Mouse (Mus musculus): Measurements from ENCODE around the gene Vrk2. TPM values are rescaled to one million over a fixed set of nuclear protein-coding genes. Genes with fewer than 3 reads are reported as not detected.

Gene Vrk2
- polyA plus RNA-seq, 1 experiment from 2014 or later, result 24.4 TPM

- Histone ChIP-seq H3K27ac (no peak overlapping the region), H3K4me1 (peaks cover 14% of the 10 kb centered on the region), H3K27me3 (ENCODE audit: poor library complexity, severe bottlenecking) (no peaks in the 10 kb centered on the region), H3K9me3 (no peaks in the 10 kb centered on the region), H3K4me3 (no peak overlapping the region), H3K36me3 (replicated peaks) (no peaks in the 10 kb centered on the region)
- 88% methylated on average over 6 of the region's 6 CpGs for WGBS
- DNase-seq (ENCODE audit: extremely low spot score, low spot score), result no peak
These were observed 3.3 kb upstream of the Vrk2 start for GRCm38 (mm10) chr11:26597145-26597544.

GRCm38 (mm10) chr11:26596186-26596585, 2.4 kb upstream of the Vrk2 start:
- H3K9me3 ChIP-seq, result no peaks in the 10 kb centered on the region
- peaks cover 14% of the 10 kb centered on the region for H3K4me1 ChIP-seq
- no peak for DNase-seq (ENCODE audit: extremely low spot score, low spot score)
- WGBS, result 96% methylated on average over 1 of the region's 1 CpGs
- no peaks in the 10 kb centered on the region for H3K36me3 ChIP-seq (replicated peaks)
- no peak overlapping the region for H3K4me3 ChIP-seq
- no peaks in the 10 kb centered on the region for H3K27me3 ChIP-seq (ENCODE audit: poor library complexity, severe bottlenecking)
- H3K27ac ChIP-seq, result no peak overlapping the region

DNA sequence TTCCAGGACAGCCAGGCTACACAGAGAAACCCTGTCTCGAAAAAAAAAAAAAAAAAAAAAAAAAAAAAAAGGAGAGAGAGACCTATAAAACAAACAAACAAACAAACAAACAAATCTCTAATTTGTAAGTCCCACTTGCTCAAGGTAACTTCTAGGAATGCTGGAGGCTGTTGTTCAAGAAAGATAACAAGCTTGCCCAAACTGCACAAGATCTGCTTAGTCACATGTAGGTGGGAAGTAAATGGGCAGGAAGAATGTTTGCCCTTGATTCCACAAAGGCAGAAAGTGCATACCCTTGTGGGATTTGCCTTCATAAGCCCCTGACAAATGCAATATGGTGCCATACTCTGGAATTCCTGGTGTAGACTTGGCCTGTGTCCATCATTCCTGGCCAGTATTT, 688 bp upstream of the Vrk2 start:
- Histone ChIP-seq H3K27me3 (ENCODE audit: poor library complexity, severe bottlenecking) (no peaks in the 10 kb centered on the region), H3K9me3 (no peaks in the 10 kb centered on the region), H3K36me3 (replicated peaks) (no peaks in the 10 kb centered on the region), H3K27ac (no peak overlapping the region), H3K4me3 (no peak overlapping the region), H3K4me1 (peaks cover 19% of the 10 kb centered on the region)
- no peak for DNase-seq (ENCODE audit: extremely low spot score, low spot score)
- WGBS, result 73% methylated on average over 1 of the region's 1 CpGs

DNA sequence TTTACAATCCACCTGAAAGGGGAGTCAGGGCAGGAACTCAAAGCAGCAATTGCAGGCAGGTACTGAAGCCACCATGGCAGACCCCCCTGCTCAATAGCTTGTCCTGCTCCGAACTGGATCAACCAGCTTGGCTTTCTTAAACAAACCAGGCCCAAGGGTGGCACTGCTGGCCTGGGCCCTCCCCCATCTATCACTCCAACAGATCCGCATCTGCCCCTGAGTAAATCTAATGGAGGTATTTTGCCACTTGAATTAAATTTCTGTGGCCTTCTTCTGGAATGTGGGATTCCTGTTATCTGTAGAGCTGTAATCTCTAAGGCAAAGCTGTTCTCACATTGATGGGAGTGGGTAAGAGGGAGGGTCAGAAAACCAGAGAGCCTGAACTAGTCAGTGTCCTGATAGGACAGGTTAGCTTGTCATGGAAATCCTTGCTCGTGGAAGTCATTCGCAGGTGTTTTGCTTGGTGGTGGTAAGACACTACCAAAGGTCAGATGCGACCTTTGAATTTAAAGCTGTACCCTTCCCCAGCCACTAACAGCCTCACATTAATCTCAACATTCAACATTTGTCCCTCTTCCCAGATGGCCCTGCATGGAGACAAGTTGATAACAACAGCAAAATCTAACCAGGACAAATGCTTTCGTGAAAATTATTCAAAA, 1.3 kb downstream of the Vrk2 start:
- DNase-seq (ENCODE audit: extremely low spot score, low spot score), result peak; percentile 16
- H3K4me3 ChIP-seq, result peak overlapping the region; percentile 79
- H3K4me1 ChIP-seq, result peaks cover 20% of the 10 kb centered on the region
- H3K27ac ChIP-seq, result peak overlapping the region; percentile 95
- no peaks in the 10 kb centered on the region for H3K9me3 ChIP-seq
- WGBS, result 26% methylated on average over 6 of the region's 6 CpGs
- no peaks in the 10 kb centered on the region for H3K36me3 ChIP-seq (replicated peaks)
- no peaks in the 10 kb centered on the region for H3K27me3 ChIP-seq (ENCODE audit: poor library complexity, severe bottlenecking)

DNA sequence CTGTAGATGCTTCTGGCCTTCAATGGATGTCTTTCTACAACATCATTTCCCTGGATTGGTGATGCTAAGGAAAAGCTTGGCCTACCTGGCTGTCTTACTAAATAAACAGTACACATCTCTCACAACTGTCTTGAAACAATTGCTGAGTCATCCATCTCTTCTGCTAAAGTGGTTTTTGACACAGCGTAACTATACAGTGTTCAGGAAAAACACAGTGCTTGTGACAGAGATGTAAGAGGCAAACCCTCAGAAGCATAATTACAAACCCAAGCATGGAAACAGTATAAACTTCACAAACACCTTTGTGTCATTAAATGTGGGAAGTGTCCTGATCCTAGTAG, 6.6 kb downstream of the Vrk2 start:
- WGBS, result 94% methylated on average over 1 of the region's 1 CpGs
- no peak for DNase-seq (ENCODE audit: extremely low spot score, low spot score)
- Histone ChIP-seq H3K4me1 (peaks cover 6% of the 10 kb centered on the region), H3K4me3 (no peak overlapping the region), H3K9me3 (no peaks in the 10 kb centered on the region), H3K27ac (no peak overlapping the region), H3K36me3 (replicated peaks) (no peaks in the 10 kb centered on the region), H3K27me3 (ENCODE audit: poor library complexity, severe bottlenecking) (no peaks in the 10 kb centered on the region)

- 85% methylated on average over 6 of the region's 6 CpGs for WGBS
- Histone ChIP-seq H3K27ac (no peak overlapping the region), H3K9me3 (no peaks in the 10 kb centered on the region), H3K36me3 (replicated peaks) (no peaks in the 10 kb centered on the region), H3K27me3 (ENCODE audit: poor library complexity, severe bottlenecking) (no peaks in the 10 kb centered on the region), H3K4me1 (peaks cover 6% of the 10 kb centered on the region), H3K4me3 (no peak overlapping the region)
- no peak for DNase-seq (ENCODE audit: extremely low spot score, low spot score)
These were observed 7.2 kb downstream of the Vrk2 start for GRCm38 (mm10) chr11:26586367-26587183.

- Histone ChIP-seq H3K4me1 (peaks cover 6% of the 10 kb centered on the region), H3K27me3 (ENCODE audit: poor library complexity, severe bottlenecking) (no peaks in the 10 kb centered on the region), H3K9me3 (no peaks in the 10 kb centered on the region), H3K27ac (no peak overlapping the region), H3K36me3 (replicated peaks) (no peaks in the 10 kb centered on the region), H3K4me3 (no peak overlapping the region)
- 90% methylated on average over 17 of the region's 17 CpGs for WGBS
- DNase-seq (ENCODE audit: extremely low spot score, low spot score), result no peak
These were observed 8.1 kb downstream of the Vrk2 start for GRCm38 (mm10) chr11:26585409-26586366.

- no peak overlapping the region for H3K27ac ChIP-seq
- no peak for DNase-seq (ENCODE audit: extremely low spot score, low spot score)
- WGBS, result 88% methylated on average over 3 of the region's 3 CpGs
- H3K9me3 ChIP-seq, result peaks cover 3% of the 10 kb centered on the region; the same call in 1 of the 2 replicates
- peaks cover 10% of the 10 kb centered on the region for H3K36me3 ChIP-seq (replicated peaks)
- no peaks in the 10 kb centered on the region for H3K27me3 ChIP-seq (ENCODE audit: poor library complexity, severe bottlenecking)
- no peak overlapping the region for H3K4me3 ChIP-seq
- H3K4me1 ChIP-seq, result no peaks in the 10 kb centered on the region
These were observed 42.2 kb downstream of the Vrk2 start for GRCm38 (mm10) chr11:26551551-26551950.

GRCm38 (mm10) chr11:26537816-26538215, 56.0 kb downstream of the Vrk2 start:
- Histone ChIP-seq H3K27me3 (ENCODE audit: poor library complexity, severe bottlenecking) (no peaks in the 10 kb centered on the region), H3K4me1 (no peaks in the 10 kb centered on the region), H3K9me3 (no peaks in the 10 kb centered on the region), H3K27ac (no peak overlapping the region), H3K36me3 (replicated peaks) (peaks cover 9% of the 10 kb centered on the region), H3K4me3 (no peak overlapping the region)
- DNase-seq (ENCODE audit: extremely low spot score, low spot score), result no peak
- WGBS, result 93% methylated on average over 5 of the region's 5 CpGs

DNA sequence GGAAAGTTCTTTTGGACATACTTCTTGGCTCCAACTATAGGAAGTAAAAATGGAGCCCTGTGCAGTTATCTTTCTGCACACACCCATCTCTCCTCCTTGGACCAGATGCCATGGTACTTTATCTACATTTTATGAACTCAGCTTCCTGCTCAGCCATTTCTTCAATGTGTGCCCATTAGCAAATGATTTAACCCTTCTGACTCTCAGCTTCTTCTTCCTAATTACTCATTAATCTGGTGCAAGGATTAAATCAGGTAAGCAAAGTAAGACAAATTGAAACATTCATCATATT, 60.0 kb downstream of the Vrk2 start:
- no peak for DNase-seq (ENCODE audit: extremely low spot score, low spot score)
- no peaks in the 10 kb centered on the region for H3K4me1 ChIP-seq
- no peaks in the 10 kb centered on the region for H3K9me3 ChIP-seq
- no peak overlapping the region for H3K4me3 ChIP-seq
- no peaks in the 10 kb centered on the region for H3K27me3 ChIP-seq (ENCODE audit: poor library complexity, severe bottlenecking)
- H3K36me3 ChIP-seq (replicated peaks), result no peaks in the 10 kb centered on the region
- no peak overlapping the region for H3K27ac ChIP-seq

DNA sequence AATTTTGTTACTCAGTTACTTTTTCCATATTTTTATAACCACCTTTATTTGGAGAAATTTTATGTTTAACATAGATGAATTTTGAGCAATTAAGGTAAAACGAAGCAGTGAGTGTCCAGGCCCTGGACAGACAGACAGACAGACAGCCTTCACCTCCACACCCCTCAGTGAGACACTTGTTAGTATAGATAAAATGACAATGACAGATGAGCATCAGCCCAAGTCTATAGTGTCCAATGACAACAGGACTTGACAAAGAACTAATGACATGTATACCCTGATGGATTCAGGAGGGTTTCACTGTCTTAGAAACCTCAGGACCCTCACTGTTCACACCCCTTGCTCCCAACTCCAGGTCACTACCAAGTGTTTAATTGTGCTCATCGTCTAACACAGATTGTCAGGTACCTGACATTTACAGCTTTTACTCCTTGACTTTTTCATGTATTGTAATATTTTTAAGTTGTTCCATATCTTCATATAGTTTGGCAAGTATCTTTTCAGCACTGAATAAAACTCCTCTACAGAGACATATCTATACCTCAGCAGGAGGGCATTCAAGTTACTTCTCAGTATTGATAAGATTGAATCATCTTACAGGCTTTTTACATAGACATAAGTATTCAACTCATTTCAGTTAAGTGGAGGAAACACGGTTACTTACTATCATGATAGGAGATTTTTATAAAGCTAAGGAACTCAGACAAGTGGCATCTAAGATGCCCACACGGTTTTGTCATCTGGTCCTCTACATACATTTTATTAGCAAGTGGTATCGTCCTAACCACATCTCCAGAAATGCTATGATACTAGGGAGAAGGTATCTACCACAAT, 60.6 kb downstream of the Vrk2 start:
- WGBS, result 89% methylated on average over 5 of the region's 5 CpGs
- no peak for DNase-seq (ENCODE audit: extremely low spot score, low spot score)

GRCm38 (mm10) chr11:26526861-26527260, 66.9 kb downstream of the Vrk2 start:
- Histone ChIP-seq H3K36me3 (replicated peaks) (peaks cover 20% of the 10 kb centered on the region), H3K9me3 (no peaks in the 10 kb centered on the region), H3K4me3 (no peak overlapping the region), H3K27ac (no peak overlapping the region), H3K4me1 (no peaks in the 10 kb centered on the region), H3K27me3 (ENCODE audit: poor library complexity, severe bottlenecking) (no peaks in the 10 kb centered on the region)
- no peak for DNase-seq (ENCODE audit: extremely low spot score, low spot score)
- 94% methylated on average over 2 of the region's 2 CpGs for WGBS

More for the DNA sequence above, 60.6 kb downstream of the Vrk2 start:
- Histone ChIP-seq H3K36me3 (replicated peaks) (no peaks in the 10 kb centered on the region), H3K27me3 (ENCODE audit: poor library complexity, severe bottlenecking) (no peaks in the 10 kb centered on the region), H3K9me3 (no peaks in the 10 kb centered on the region), H3K27ac (no peak overlapping the region), H3K4me1 (no peaks in the 10 kb centered on the region), H3K4me3 (no peak overlapping the region)

All from forebrain, embryonic 10.5 days (tissue).